Mouse (Mus musculus): ENCODE results near the gene Bex1. TPM values are rescaled to one million over a fixed set of nuclear protein-coding genes. Genes with fewer than 3 reads are reported as not detected.

Gene Bex1
- polyA plus RNA-seq, 1 experiment = not detected

DNA sequence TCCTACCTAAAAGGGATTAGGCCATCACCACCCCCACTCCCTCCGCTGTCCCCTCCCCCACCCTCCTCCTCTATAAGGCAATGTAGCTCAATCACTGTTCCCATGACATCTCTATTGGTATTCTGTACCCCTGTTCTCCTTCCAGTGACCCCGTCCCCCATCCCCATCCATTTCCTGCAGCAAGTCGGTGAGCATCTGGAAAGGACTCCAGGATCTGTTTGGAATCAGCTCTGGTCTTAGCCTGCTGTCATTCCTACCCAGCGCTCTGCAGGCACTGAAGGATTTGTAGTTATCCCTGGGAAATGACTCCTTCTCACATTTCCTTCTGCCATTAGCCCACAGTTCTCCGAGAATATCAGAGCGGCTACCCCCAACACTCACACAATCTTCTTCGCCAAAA is 12.1 kb downstream of the Bex1 start:
- Histone ChIP-seq H3K4me1 (ENCODE audit: control insufficient read depth, insufficient read depth, insufficient read length, low read length) (peaks cover 4% of the 10 kb centered on the region), H3K4me3 (ENCODE audit: insufficient read depth, low read depth, low read length) (peak overlapping the region; percentile 43), H3K27ac (replicated peaks; ENCODE audit: low read depth, low read length) (no peak overlapping the region)

DNA sequence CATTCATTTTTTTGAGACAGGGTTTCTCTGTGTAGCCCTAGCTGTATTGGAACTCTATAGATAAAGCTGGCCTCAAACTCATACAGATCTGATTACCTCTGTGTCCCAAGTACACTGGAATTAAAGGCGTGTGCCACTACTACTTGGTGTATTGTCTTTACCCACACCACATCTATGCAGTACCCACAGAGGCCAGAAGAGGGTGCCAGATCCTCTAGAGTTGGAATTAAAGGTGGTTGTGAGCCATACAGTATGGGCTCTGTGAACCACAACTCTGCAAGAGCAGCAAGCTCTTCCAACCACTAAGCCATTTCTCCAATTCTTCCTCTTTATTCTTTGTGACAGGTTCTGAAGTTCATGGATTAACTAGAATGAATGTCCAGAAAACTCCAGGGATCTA is 18.4 kb downstream of the Bex1 start:
- Histone ChIP-seq H3K4me1 (ENCODE audit: control insufficient read depth, insufficient read depth, insufficient read length, low read length) (no peaks in the 10 kb centered on the region), H3K27ac (replicated peaks; ENCODE audit: low read depth, low read length) (no peak overlapping the region), H3K4me3 (ENCODE audit: insufficient read depth, low read depth, low read length) (no peak overlapping the region)

DNA sequence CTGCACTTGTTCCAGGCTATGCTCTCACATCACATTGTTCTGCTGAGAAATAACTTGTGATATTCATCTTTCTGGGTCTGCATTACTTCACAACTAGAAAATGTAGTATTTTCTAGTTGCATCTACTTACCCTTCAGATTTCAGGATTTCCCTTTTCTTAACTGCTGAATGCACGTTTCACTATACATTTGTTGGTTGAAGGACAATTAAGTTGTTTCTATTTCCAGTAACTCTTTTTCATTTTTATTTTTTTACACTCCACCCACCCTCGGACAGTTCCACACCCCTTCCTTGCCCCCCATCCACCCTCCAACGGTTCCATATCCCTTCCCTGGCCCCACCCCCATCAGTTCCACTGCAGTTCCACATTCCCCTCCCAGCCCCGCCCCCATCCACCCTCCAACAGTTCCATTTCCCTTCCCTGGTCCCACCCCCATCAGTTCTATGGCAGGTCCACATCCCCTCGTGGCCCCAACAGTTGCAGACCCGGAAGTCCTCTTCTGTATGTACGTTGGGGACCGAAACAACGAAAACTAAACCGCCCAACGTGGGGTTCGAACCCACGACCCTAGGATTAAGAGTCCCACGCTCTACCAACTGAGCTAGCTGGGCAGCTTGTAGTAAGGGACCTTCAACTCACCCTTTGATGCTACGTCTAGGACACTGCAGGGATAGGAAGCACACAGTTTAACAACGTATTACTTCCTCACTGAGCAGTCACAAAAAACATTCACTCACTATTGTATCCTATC is 19.9 kb downstream of the Bex1 start:
- no peak overlapping the region for H3K4me3 ChIP-seq (ENCODE audit: insufficient read depth, low read depth, low read length)
- no peak overlapping the region for H3K27ac ChIP-seq (replicated peaks; ENCODE audit: low read depth, low read length)
- H3K4me1 ChIP-seq (ENCODE audit: control insufficient read depth, insufficient read depth, insufficient read length, low read length) = no peaks in the 10 kb centered on the region

DNA sequence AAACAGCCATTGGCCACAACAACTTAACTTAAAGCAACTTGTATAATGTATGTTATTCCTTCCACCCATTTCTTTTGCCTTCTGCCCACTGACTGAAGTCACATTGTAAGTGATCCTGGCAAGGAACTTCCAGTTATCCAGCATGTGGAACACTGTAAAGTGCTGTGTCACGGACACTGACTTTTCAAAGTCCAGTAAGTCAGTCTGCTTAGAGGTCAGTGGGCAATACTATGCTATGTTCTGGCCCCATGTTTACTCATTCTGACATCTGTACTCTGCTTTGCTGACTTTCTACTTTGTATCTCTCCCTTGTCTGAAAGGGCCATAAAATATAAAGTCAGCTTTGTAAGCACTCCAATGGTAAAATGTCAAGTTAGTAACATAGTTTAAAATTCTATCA is 32.2 kb downstream of the Bex1 start:
- no peak overlapping the region for H3K4me3 ChIP-seq (ENCODE audit: insufficient read depth, low read depth, low read length)
- no peak overlapping the region for H3K27ac ChIP-seq (replicated peaks; ENCODE audit: low read depth, low read length)
- no peaks in the 10 kb centered on the region for H3K4me1 ChIP-seq (ENCODE audit: control insufficient read depth, insufficient read depth, insufficient read length, low read length)

DNA sequence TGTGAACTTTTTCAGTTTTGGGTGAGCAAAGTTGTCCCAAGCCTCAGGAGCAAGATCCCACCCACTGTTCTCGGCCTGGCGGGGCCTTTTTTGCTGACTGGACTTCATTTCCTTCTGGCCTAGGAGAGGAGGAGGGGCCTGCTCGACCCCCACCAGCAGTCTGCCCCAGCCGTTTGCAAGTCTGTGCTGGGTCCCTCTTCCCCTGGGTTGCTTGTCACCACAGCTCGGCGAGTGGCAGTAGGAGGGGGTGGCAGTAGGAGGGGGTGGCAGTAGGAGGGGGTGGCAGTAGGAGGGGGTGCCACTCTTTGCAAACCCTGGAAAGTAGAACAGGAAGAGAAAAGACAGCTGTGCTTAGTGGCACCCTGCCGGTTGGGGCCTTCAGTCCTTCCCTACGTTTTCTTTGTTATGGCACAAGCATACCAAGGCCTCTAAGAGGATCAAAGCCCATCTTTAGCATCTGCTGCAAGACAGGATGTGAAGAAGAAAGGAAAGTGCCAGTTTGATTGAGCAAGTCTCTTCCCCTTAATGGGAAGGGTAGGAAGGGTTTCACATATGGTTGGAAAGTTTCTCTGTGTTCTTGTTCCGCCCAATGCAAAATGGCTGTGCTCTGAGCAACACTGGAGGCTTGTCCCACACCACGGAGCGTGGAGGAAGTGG is 34.3 kb downstream of the Bex1 start:
- H3K4me3 ChIP-seq (ENCODE audit: insufficient read depth, low read depth, low read length) = no peak overlapping the region

DNA sequence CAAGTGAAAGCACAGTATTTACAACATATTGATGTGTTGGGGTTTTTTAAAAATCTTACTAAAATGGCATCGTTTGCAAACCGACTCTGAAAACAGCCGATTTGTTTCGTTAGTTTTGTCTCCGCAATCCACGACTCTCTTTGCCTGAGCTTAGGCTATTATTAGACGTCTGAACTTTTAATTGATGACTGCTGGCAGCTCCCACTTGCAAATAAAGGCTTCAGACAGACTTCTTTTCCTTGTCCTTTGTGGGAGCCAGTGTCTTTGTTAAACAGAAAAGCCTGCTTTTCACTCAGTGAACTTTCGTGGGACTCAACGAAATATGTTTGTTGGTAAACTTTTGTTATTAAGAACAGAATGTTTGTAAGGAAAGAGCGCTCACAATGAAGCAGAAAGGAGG is 42.5 kb downstream of the Bex1 start:
- Histone ChIP-seq H3K4me1 (ENCODE audit: control insufficient read depth, insufficient read depth, insufficient read length, low read length) (no peaks in the 10 kb centered on the region), H3K4me3 (ENCODE audit: insufficient read depth, low read depth, low read length) (peak overlapping the region; percentile 83), H3K27ac (replicated peaks; ENCODE audit: low read depth, low read length) (no peak overlapping the region)

More for the DNA sequence above, 34.3 kb downstream of the Bex1 start:
- no peaks in the 10 kb centered on the region for H3K4me1 ChIP-seq (ENCODE audit: control insufficient read depth, insufficient read depth, insufficient read length, low read length)
- no peak overlapping the region for H3K27ac ChIP-seq (replicated peaks; ENCODE audit: low read depth, low read length)

DNA sequence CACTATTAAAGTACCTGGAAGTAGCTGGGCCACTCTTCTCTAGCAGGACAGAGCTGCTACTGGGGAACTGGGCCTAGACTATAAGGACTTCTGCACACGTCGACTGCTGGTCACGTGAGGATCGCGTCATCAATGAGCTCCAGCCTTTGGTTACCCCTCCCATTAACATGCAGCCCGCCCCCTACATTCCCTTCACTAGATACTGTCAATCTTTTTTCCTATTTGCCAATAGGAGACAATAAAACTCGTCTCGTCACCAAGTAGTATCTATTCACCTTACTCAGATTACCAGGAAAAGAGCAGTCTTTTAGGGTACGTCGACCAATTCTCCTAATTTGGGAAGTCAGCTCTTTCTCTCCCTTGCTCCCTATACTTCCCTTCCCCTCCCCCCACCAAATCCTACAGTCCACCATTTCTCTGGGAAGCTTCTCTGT is 43.2 kb downstream of the Bex1 start, which contains the start of gene Tceal8:
Gene Tceal8, minus strand, starts transcription at position 225 of the 434 bp plus-strand sequence.
- Histone ChIP-seq H3K4me3 (ENCODE audit: insufficient read depth, low read depth, low read length) (peak within 1 kb of the TSS; percentile 83), H3K27ac (replicated peaks; ENCODE audit: low read depth, low read length) (peak within 1 kb of the TSS; percentile 80), H3K4me1 (ENCODE audit: control insufficient read depth, insufficient read depth, insufficient read length, low read length) (no peaks in the 10 kb centered on the region)

DNA sequence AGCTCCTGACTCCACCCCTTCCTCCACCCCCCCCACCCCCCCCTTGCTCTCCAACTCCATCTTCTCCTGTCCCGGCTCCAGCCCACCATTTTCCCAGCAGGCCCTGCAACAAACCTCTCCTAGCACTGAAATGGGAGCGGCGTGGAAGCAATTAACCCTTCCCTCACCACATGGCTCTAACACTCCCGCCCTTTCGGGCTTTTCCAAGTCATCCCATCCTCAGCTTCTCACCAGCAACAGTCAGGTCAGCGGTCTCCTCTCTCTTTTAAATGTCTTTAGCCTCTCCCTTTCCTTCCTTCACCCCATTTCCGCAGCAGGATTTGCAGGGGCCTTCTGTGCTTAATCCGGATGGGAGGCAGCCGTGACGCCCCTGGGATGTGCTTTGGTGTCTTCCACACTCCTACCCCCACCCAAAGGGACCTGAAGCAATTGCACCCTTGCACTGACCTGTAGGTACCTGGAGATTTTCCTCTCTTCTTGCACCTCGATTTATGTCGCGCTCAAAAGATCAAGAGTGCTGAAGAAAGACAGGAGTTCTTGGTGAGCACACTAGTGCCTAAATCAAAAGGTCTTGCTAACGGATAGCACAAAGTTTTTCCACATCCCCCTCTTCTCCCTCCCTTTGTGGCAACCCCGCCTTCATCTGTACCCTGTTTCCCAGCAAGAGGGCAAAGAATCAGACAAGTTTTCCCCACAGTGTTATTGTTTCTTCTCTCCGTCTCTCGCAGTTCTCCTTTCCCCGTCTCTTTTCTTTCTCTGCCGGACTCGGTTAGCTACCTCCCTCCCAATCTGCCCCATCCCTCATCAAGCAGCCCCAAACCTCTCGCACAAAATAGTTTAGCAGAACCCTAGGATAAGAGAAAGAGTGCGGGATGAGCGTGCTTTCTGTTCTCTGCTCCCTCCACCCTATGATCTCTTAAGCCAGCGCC is 43.9 kb downstream of the Bex1 start:
- peak overlapping the region; percentile 80 for H3K27ac ChIP-seq (replicated peaks; ENCODE audit: low read depth, low read length)
- H3K4me1 ChIP-seq (ENCODE audit: control insufficient read depth, insufficient read depth, insufficient read length, low read length) = no peaks in the 10 kb centered on the region
- peak overlapping the region; percentile 83 for H3K4me3 ChIP-seq (ENCODE audit: insufficient read depth, low read depth, low read length)

DNA sequence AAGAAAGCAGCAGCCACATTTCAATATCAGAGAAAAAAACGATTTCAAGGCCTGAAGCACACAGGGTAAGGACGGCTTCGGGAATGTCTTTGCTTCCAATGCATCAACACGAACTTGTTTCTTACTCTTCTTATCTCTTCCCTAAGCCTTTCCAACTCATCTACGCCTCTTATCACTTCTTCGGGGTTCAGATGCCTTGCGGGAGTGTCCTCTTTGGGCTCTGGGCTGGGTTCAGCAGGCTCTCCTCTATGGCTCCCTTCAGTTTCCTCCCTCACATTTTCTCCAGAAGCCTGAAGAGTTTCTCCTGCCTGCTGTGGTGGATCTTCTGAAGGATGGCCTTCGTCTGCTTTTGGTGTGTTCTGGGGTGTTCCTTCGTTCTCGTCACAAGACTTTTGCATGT is 44.7 kb downstream of the Bex1 start:
- Histone ChIP-seq H3K27ac (replicated peaks; ENCODE audit: low read depth, low read length) (no peak overlapping the region), H3K4me1 (ENCODE audit: control insufficient read depth, insufficient read depth, insufficient read length, low read length) (no peaks in the 10 kb centered on the region), H3K4me3 (ENCODE audit: insufficient read depth, low read depth, low read length) (0 out of 2 replicates have a peak overlapping the region, but pooled peaks have one; percentile 83)

Other genes starting within 250 kb of the Bex1 start
- 67.1 and 105 TPM in 2 replicates for gene Arxes2, start 221.7 kb downstream of the Bex1 start, polyA plus RNA-seq (2012; ENCODE audit: insufficient read depth, insufficient read length, missing spikeins)
- gene Arxes1, start 182.1 kb downstream of the Bex1 start, polyA plus RNA-seq (2012; ENCODE audit: insufficient read depth, insufficient read length, missing spikeins) = 24.0 and 26.8 TPM in 2 replicates
- not detected in 2 replicates for gene Bex2, start 147.3 kb downstream of the Bex1 start, polyA plus RNA-seq (2012; ENCODE audit: insufficient read depth, insufficient read length, missing spikeins)
- not detected in 2 replicates for gene Nxf3, start 130.3 kb downstream of the Bex1 start, polyA plus RNA-seq (2012; ENCODE audit: insufficient read depth, insufficient read length, missing spikeins)
- gene Bex4, start 76.5 kb downstream of the Bex1 start, polyA plus RNA-seq (2012; ENCODE audit: insufficient read depth, insufficient read length, missing spikeins) = not detected in 2 replicates
- 36.9 and 44.8 TPM in 2 replicates for gene Tceal8, start 43.2 kb downstream of the Bex1 start, polyA plus RNA-seq (2012; ENCODE audit: insufficient read depth, insufficient read length, missing spikeins)
- 1.3 TPM in 1 of 2 replicates, not detected in the other for gene Tceal5, start 11.6 kb downstream of the Bex1 start, polyA plus RNA-seq (2012; ENCODE audit: insufficient read depth, insufficient read length, missing spikeins)
- gene Tceal7, start 734 bp downstream of the Bex1 start, polyA plus RNA-seq (2012; ENCODE audit: insufficient read depth, insufficient read length, missing spikeins) = 1.2 and 1.6 TPM in 2 replicates
- 34.5 and 40.6 TPM in 2 replicates for gene Tceal9, start 29.6 kb upstream of the Bex1 start, polyA plus RNA-seq (2012; ENCODE audit: insufficient read depth, insufficient read length, missing spikeins)
- gene Bex3, start 54.7 kb upstream of the Bex1 start, polyA plus RNA-seq (2012; ENCODE audit: insufficient read depth, insufficient read length, missing spikeins) = 3.4 and 4.5 TPM in 2 replicates

Measured in brown adipose tissue, adult 24 weeks (tissue).